Mouse (Mus musculus) neural tube, embryonic 14.5 days (tissue): ENCODE data around the gene Hist1h1a. TPM values are rescaled to one million over a fixed set of nuclear protein-coding genes. Genes with fewer than 3 reads are reported as not detected.
"Not testable (repeated sequence)": the region's sequence is repeated elsewhere in the genome, so short reads cannot be mapped to it uniquely, and the experiment has no call there.

Source experiments
- ATAC-seq: fragments of 200-750 bp; cut with Nextera tagmentation; 2 replicates; pipeline ENCODE4 v1.8.0; 2017; ENCODE audit warnings: low read depth, mild to moderate bottlenecking, moderate TSS enrichment, moderate library complexity
- H3K27ac ChIP-seq: fragments of 300-500 bp; sonication (generic); 2 replicates; pipeline ENCODE4 v1.5.1; 2014; ENCODE audit warnings: low read depth, mild to moderate bottlenecking, control low read depth, low read length, moderate library complexity, mixed read lengths
- H3K27me3 ChIP-seq: fragments of 300-500 bp; sonication (generic); 2 replicates; pipeline ENCODE4 v1.6.1; 2014; ENCODE audit warnings: low read length; ENCODE audit not compliant: control insufficient read depth, insufficient read depth
- H3K36me3 ChIP-seq: fragments of 300-500 bp; sonication (generic); 2 replicates; pipeline ENCODE4 v1.6.1; 2014; ENCODE audit warnings: low read length, mixed read lengths; ENCODE audit not compliant: control insufficient read depth, insufficient read depth
- H3K4me1 ChIP-seq: fragments of 300-500 bp; sonication (generic); 2 replicates; pipeline ENCODE4 v1.6.1; 2014; ENCODE audit warnings: low read length; ENCODE audit not compliant: control insufficient read depth, insufficient read depth
- H3K4me2 ChIP-seq: fragments of 300-500 bp; sonication (generic); 2 replicates; pipeline ENCODE4 v1.6.1; 2014; ENCODE audit warnings: mild to moderate bottlenecking, low read depth, low read length, control low read depth
- H3K4me3 ChIP-seq: fragments of 300-500 bp; sonication (generic); 2 replicates; pipeline ENCODE4 v1.5.1; 2014; ENCODE audit warnings: low read depth, low read length, control low read depth, mixed read lengths
- H3K9ac ChIP-seq: fragments of 300-500 bp; sonication (generic); replicated peaks from 2 replicates; pipeline ENCODE4 v1.6.1; 2014; ENCODE audit warnings: low read depth, mild to moderate bottlenecking, control low read depth, low read length, mixed read lengths
- H3K9me3 ChIP-seq: fragments of 300-500 bp; sonication (generic); 2 replicates; pipeline ENCODE4 v1.6.1; 2016; ENCODE audit warnings: low read length; ENCODE audit not compliant: control insufficient read depth
- WGBS: fragments of 180-500 bp; shearing (Covaris S2); extraction: QIAGEN DNeasy Blood & Tissue Kit; methylation state at CpG from one replicate; pipeline ENCODE4 v1.1.7; 2014; 5-methylcytosine and 5-hydroxymethylcytosine counted together
- polyA plus RNA-seq: library from polyadenylated mRNA; unstranded; fragments of >200 nt; fragmentation: Nextera tagmentation; extraction: Ambion mirVana; gene quantifications from 2 replicates; pipeline ENCODE4 v1.2.1, GENCODE M21; 2014

Gene Hist1h1a
- polyA plus RNA-seq, 1 experiment from 2014 or later = not detected

DNA sequence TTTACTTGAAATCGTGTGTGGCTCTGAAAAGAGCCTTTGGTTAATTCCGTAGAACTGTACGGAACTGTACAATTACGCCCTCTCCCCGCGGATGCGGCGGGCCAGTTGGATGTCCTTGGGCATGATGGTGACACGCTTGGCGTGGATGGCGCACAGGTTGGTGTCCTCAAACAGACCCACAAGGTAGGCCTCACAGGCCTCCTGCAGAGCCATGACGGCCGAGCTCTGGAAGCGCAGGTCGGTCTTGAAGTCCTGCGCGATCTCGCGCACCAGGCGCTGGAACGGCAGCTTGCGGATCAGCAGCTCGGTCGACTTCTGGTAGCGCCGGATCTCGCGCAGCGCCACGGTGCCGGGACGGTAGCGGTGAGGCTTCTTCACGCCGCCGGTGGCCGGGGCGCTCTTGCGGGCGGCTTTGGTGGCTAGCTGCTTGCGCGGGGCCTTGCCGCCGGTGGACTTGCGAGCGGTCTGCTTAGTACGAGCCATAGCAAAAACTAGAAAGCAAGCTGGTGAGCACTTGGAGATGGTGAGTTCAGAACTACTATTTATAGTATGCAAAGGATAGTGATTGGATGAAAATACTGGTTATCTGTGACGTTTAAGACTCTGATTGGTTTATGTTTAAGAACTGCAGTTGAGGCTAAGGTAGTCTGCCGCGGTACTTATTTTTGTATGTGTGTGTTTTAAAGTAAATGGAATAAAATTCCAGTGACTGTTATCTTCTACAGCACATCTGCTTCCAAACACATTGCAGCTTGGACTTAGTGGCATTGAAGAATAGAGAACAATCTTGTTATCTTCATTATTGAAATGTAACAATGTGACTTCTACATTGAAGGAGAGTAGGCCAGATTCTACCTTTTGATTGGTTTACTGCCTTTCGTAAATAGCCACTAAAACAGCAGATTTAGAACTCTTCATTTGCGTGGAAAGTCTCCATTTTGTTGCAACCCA is 1.3 kb upstream of the Hist1h1a start, which contains the start of gene Hist1h3a:
Gene Hist1h3a (minus strand): TSS at position 516 of the 951 bp plus-strand sequence.
- not testable (repeated sequence) for H3K4me1 ChIP-seq, H3K27me3 ChIP-seq, H3K9ac ChIP-seq, H3K36me3 ChIP-seq, H3K9me3 ChIP-seq
- Histone ChIP-seq H3K4me2 (peak within 1 kb of the TSS; percentile 59), H3K4me3 (peak within 1 kb of the TSS; percentile 45), H3K27ac (peak within 1 kb of the TSS; percentile 79)
- peak; percentile 60 for ATAC-seq
- under 1% methylated on average over 27 of the region's 52 CpGs for WGBS

DNA sequence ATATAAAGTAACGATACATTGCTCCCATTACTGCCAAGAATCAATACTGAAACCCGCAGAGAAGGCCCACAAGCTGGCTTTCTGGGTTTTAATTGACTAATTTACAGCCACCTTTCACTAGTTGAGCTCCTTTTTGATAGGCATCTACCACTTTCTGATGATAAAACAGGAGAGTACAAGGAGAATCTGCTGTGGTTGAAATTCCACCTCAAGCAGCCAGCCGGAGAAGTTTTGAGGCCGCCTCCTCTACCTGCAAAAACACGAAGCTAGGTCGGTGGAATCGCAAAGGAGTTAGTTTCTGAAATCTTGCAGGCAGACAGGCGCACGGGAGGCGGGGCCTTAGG is 252 bp upstream of the Hist1h1a start:
- Histone ChIP-seq H3K27ac (peak overlapping the region; percentile 6; the same call in 1 of the 2 replicates), H3K36me3 (no peaks in the 10 kb centered on the region), H3K4me2 (peak overlapping the region; percentile 59), H3K9ac (peak overlapping the region; percentile 51; the same call in 1 of the 2 replicates), H3K9me3 (no peaks in the 10 kb centered on the region), H3K4me3 (peak overlapping the region; percentile 45), H3K27me3 (no peaks in the 10 kb centered on the region), H3K4me1 (peaks cover 7% of the 10 kb centered on the region)
- ATAC-seq = no peak
- under 1% methylated on average over 10 of the region's 10 CpGs for WGBS

DNA sequence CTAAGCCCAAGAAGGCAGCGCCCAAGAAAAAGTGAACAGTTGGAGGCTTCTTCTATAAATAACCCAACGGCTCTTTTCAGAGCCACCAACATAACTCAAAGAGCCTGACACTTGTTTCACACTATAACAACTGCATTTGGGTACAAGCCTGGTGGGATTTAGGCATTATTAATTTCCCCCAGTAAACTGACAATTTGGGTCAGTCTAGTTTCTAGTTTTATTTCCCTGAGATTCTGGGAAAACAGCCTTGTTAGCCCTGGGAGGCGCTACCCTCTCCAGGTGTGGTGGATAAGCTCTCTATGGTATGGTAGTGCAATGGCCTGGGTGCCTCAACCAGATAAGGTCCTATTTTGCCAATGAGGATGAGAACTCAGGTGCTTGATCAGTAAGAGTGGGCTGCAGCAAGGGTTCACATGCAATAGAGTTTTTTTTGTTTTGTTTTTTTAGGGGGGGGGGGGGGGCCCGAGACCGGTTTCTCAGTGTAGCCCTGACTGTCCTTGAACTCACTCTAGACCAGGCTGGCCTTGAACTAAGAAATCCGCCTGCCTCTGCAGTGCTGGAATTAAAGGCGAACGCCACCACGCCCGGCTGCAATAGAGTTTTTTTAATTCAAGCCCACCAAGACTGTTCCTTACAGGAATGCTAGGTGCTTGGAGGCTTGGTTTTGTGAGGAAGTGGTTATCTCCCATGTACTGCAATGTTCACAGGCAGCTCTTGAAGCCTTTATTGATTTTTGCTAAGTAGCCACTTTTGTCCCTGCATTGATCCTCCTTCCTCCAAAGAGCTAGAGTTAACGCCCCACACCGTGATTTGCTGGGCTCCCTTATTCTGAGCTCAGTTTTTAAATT is 1.1 kb downstream of the Hist1h1a start:
- Histone ChIP-seq H3K9me3 (no peaks in the 10 kb centered on the region), H3K27me3 (no peaks in the 10 kb centered on the region), H3K4me1 (peaks cover 7% of the 10 kb centered on the region), H3K36me3 (no peaks in the 10 kb centered on the region), H3K4me2 (peak overlapping the region; percentile 59), H3K4me3 (peak overlapping the region; percentile 45), H3K9ac (peak overlapping the region; percentile 51), H3K27ac (no peak overlapping the region)
- no peak for ATAC-seq
- WGBS = 37% methylated on average over 12 of the region's 12 CpGs

- H3K4me2 ChIP-seq = no peak overlapping the region
- no peak overlapping the region for H3K9ac ChIP-seq
- whole genome bisulfite sequencing = 65% methylated on average over 1 of the region's 1 CpGs
- no peak overlapping the region for H3K4me3 ChIP-seq
- no peaks in the 10 kb centered on the region for H3K36me3 ChIP-seq
- H3K27me3 ChIP-seq = no peaks in the 10 kb centered on the region
- H3K4me1 ChIP-seq = peaks cover 7% of the 10 kb centered on the region
- no peaks in the 10 kb centered on the region for H3K9me3 ChIP-seq
- no peak for ATAC-seq
- H3K27ac ChIP-seq = no peak overlapping the region
Observed at GRCm38 (mm10) chr13:23765172-23765513, 1.7 kb downstream of the Hist1h1a start.

GRCm38 (mm10) chr13:23766772-23767171 is 3.3 kb downstream of the Hist1h1a start:
- H3K27ac ChIP-seq = no peak overlapping the region
- no peaks in the 10 kb centered on the region for H3K27me3 ChIP-seq
- H3K4me1 ChIP-seq = peaks cover 7% of the 10 kb centered on the region
- H3K4me2 ChIP-seq = no peak overlapping the region
- ATAC-seq = no peak
- no peak overlapping the region for H3K9ac ChIP-seq
- no peaks in the 10 kb centered on the region for H3K9me3 ChIP-seq
- no peaks in the 10 kb centered on the region for H3K36me3 ChIP-seq
- no peak overlapping the region for H3K4me3 ChIP-seq

DNA sequence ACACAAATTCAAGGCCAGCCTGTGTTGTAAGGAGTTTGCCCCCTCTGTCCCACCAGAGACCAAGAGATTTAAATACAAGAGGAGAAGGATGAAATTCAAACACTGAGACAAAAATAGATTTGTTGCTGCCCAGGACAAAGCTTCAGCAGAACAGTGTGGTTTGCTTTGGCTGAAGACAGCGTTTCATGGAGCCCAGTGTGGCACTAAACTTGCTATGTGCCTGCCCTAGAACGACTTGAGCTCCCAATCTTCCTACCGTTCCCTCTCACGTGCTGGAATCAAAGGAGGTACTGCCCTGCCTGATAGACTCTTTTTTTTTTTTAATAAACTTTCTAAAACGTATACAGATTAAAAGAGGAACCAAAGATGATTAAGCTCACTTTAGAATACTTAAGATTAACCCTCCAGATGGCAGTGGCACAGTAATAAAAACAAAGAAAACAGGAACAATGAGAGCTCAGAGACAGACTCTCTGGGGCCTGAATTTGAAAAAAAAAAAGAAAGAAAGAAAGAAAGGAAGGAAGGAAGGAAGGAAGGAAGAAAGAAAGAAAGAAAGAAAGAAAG is 5.5 kb downstream of the Hist1h1a start:
- peaks cover 10% of the 10 kb centered on the region for H3K4me1 ChIP-seq
- no peaks in the 10 kb centered on the region for H3K27me3 ChIP-seq
- no peaks in the 10 kb centered on the region for H3K36me3 ChIP-seq
- ATAC-seq = no peak
- no peak overlapping the region for H3K9ac ChIP-seq
- H3K9me3 ChIP-seq = no peaks in the 10 kb centered on the region
- no peak overlapping the region for H3K27ac ChIP-seq
- no peak overlapping the region for H3K4me3 ChIP-seq
- no peak overlapping the region for H3K4me2 ChIP-seq
- 44% methylated on average over 5 of the region's 5 CpGs for WGBS

- not testable (repeated sequence) for H3K4me1 ChIP-seq, H3K9ac ChIP-seq, ATAC-seq, H3K4me3 ChIP-seq, H3K9me3 ChIP-seq, H3K27me3 ChIP-seq, H3K27ac ChIP-seq, H3K4me2 ChIP-seq, H3K36me3 ChIP-seq
- WGBS = 89% methylated on average over 2 of the region's 2 CpGs
Observed at GRCm38 (mm10) chr13:23769613-23770012, 6.1 kb downstream of the Hist1h1a start, which contains the start of gene Trim38. Trim38 (plus strand) TSS chr13:23769913.

DNA sequence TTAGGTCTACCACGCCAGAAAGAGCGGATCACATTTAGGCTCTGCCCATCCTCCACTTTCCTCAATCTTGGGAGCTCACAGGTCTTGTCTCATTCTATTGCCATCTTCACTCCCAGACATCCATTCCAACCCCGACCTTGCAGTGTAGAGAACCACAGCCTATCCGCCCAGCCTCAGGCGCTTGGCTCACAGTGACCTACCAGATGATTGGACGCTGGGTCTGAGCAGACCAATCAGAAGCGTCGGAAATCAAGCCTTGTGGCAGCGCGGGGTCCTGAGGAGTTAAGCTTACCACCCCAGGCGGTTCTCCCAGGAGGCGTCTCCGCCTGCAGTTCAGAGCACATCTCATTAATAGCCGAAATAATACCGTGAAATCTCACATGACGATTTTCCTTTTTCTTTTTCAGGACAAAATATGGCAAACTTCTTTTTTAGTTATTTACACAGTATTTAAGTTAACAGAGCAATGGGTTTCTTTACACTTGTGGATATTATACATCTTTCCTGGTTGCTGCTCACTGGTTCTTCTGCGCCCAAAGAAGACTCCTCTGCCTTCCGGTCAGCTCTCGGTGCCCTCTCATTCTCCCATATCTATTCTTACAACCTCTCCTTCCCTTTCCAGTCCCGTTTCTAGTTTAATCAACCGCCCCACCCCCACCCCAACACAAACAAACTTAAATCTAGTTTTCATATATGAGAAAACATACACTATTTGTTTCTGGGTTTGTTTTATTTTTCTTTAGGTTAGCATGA is 9.3 kb downstream of the Hist1h1a start:
- 30% methylated on average over 21 of the region's 21 CpGs for WGBS
- ATAC-seq = peak; percentile 93
- H3K27ac ChIP-seq = no peak overlapping the region
- H3K27me3 ChIP-seq = no peaks in the 10 kb centered on the region
- 0 out of 2 replicates have a peak, but pooled peaks cover 3% of the 10 kb centered on the region for H3K4me1 ChIP-seq
- H3K4me2 ChIP-seq = peak overlapping the region; percentile 40
- H3K4me3 ChIP-seq = no peak overlapping the region
- H3K9me3 ChIP-seq = no peaks in the 10 kb centered on the region
- H3K36me3 ChIP-seq = no peaks in the 10 kb centered on the region
- no peak overlapping the region for H3K9ac ChIP-seq
